Mouse (Mus musculus): ENCODE results near the gene Gmppa.

The Gmppa gene

DNA sequence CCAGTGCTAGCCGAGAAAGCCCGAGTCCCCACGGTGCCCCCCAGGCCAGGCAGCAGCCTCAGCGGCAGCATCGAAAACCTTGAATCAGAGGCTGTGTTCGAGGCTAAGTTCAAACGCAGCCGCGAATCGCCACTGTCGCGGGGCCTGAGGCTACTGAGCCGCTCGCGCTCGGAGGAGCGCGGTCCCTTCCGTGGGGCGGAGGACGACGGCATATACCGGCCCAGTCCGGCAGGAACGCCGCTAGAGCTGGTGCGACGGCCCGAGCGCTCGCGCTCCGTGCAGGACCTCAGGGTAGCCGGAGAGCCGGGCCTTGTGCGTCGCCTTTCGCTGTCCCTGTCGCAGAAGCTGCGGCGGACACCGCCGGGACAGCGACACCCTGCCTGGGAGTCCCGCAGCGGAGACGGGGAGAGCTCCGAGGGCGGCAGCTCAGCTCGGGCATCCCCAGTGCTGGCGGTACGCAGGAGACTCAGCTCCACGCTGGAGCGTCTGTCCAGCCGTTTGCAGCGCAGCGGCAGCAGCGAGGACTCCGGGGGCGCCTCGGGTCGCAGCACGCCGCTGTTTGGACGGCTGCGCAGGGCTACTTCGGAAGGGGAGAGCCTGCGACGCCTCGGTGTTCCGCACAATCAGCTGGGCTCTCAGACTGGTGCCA lies 12.8 kb upstream of the Gmppa start:
- DNase-seq (ENCODE audit: extremely low spot score), result peak; percentile 66

DNA sequence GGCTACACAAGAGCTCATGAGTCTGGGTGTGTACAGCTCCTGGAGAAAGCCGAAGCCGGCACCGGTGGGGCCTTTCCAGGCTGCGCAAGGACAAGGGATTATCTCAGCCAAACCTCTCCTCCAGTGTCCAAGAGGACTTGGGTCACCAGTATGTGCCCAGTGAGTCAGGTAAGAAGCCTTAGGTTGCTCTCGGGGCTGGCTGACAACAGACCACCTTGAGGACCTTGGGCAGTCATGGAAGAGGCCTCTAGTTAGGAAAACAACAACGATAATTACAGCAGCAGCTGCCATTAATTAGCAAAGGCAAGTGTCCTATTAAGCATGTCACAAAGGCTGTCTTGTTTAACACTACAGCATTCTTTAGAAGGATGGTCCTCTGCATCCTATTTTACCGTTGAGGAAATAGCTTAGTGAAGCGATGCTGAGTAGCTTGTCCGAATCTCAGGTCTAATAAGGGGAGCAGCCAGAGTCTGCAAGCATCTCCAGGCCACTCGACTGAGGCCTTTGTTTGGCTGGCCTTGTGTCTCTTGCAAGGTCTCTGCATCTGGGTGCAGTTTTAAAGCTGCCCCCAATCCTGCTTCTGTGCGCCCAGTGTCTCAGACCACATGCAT lies 11.8 kb upstream of the Gmppa start:
- DNase-seq (ENCODE audit: extremely low spot score), result no peak

GRCm38 (mm10) chr1:75425796-75426471 lies 9.8 kb upstream of the Gmppa start:
- DNase-seq (ENCODE audit: extremely low spot score), result peak; percentile 82

DNA sequence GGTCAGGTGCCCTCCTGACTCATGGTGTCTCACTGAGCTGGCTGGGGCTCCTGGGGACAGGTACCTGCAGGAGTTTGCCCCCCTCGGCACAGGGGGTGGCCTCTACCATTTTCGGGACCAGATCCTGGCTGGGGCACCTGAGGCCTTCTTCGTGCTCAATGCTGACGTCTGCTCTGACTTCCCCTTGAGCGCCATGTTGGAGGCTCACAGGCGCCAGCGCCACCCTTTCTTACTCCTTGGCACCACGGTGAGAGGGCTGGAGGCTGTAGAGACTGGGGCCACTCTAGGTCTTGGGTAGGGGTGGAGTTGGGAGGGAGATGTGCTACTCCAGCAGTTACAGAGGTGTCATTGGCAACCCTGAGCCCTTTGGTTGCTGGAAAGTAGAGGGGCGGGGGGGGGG lies 3.1 kb downstream of the Gmppa start:
- DNase-seq (ENCODE audit: extremely low spot score), result no peak

DNA sequence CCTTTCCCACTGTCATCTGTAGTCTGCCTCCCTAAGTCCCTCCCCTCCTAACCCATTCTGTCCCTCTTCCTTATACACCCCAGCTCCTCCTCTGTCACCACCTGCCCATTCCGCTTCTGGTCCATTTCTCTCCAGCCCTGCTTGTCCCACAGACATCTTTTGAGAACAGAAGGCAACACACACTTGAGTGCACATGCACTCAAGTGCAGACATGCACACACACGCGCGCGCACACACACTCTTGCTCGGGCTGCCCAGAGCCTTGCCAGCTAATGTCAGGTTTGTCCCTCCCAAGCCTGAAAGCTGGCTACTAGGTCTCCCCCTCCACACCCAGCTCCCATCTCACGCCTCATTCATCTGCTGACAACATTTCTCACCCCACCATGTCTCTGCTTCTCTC lies 4.9 kb downstream of the Gmppa start:
- DNase-seq (ENCODE audit: extremely low spot score), result no peak

- no peak for DNase-seq (ENCODE audit: extremely low spot score)
These were observed 5.8 kb downstream of the Gmppa start for GRCm38 (mm10) chr1:75441471-75441996.

- DNase-seq (ENCODE audit: extremely low spot score), result no peak
These were observed 6.4 kb downstream of the Gmppa start for GRCm38 (mm10) chr1:75442171-75442570.

DNA sequence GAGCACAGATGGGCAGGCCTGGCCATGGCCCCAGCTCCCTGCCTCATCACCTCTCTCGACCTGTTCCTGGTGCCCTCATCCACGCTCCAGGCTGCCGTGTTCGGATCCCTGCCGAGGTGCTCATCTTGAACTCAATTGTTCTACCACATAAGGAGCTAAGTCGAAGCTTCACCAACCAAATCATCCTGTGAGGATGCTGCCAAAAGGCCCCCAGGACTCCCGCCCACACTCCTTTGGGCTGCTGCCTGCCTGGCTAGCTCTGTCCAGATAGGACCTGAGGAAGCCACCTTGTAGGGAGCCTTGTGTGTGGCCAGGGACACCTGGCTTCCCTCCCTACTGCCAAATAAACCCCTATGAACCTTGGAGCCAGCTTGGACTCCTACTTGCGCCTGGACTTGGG lies 7.1 kb downstream of the Gmppa start:
- DNase-seq (ENCODE audit: extremely low spot score), result no peak

GRCm38 (mm10) chr1:75443247-75444024 lies 7.7 kb downstream of the Gmppa start:
- DNase-seq (ENCODE audit: extremely low spot score), result no peak

- DNase-seq (ENCODE audit: extremely low spot score), result no peak
These were observed 8.5 kb downstream of the Gmppa start for GRCm38 (mm10) chr1:75444208-75444607.

DNA sequence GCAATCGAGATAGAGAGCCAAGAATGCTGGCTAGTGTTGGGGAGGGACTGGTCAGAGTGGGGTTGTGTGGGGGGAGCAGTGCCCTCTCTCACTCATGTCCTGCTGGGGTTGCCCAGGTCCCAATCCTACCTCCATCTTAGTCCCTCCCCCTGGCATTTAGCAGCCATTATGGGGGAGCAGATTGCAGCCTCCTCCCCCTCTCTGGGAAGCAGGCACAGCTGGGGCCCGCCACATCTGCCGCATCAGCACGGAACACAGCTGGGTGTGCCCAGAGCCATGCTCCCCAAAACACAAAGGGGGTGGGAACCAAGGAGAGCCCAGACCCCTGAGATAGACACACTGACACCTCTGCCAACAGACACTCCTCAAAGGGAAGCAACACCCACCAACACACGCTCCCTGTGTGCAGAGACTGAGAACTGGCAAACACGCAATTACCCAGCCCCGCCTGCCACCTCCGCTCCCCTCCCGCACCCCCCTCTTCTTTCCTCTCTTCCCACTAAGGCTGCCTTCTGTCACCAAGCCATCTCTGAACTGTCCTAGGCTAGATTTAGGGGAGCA lies 9.5 kb downstream of the Gmppa start:
- no peak for DNase-seq (ENCODE audit: extremely low spot score)

DNA sequence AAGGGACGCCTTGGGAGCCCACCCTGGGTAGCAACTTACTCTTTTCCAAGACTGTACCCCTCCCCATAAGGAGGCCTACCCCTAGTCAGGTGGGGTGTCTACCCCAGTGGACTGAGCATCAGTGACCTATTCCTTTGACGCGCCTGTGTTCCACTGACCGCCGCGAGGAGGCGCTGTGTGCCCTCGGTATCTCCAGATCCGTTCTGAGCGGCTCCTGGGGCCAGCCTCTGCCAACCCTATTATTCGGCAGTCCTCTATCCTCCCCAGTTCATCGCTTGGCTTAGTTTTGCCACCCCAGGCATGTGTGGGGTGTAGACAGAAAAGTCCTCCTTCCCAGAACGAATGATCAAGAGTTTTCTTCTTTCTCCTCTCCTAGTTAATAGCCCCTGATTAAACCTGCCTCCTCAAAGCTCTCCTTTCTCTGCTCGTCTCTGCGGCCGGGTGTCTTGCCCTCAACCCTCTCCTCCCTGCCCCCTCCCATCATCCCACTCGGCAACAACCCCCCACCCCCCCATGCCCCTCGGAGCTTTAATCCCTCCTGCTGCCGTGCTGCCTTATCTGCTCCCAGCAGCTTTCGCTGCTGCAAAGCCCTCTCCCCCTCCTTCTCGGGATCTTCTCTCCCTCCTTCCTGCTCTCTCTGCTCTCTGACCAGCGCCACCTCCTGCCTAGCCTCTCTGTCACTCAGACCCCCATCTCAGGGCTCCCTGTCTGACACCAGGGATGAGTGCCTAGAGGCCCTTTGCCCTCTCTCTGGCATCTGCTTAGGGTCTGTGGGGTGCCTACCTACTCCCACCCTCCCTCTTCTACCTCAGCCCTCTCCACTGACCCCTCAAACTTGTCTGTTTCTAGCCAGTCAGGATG lies 10.3 kb downstream of the Gmppa start:
- DNase-seq (ENCODE audit: extremely low spot score), result peak; percentile 84

DNA sequence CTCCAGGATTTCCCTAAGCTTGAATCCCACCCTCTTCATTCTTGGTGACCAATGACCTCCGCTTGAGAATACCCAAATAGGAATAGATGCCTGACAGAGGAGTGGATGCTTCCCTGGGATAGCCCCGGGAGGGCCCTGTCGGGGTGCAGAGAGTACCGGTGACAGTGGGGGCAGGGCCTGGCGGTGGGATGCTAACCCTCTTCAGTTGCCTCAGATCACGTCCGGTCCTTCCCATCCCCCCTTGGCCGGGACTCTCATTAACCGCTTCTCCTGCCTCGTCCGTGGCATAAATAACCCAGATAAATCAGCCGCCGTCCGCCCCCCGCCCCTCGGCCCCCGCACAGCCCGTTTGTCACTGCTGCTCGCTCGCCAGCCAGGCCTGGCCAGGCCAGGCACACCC lies 10.9 kb downstream of the Gmppa start:
- peak; percentile 75 for DNase-seq (ENCODE audit: extremely low spot score)

DNA sequence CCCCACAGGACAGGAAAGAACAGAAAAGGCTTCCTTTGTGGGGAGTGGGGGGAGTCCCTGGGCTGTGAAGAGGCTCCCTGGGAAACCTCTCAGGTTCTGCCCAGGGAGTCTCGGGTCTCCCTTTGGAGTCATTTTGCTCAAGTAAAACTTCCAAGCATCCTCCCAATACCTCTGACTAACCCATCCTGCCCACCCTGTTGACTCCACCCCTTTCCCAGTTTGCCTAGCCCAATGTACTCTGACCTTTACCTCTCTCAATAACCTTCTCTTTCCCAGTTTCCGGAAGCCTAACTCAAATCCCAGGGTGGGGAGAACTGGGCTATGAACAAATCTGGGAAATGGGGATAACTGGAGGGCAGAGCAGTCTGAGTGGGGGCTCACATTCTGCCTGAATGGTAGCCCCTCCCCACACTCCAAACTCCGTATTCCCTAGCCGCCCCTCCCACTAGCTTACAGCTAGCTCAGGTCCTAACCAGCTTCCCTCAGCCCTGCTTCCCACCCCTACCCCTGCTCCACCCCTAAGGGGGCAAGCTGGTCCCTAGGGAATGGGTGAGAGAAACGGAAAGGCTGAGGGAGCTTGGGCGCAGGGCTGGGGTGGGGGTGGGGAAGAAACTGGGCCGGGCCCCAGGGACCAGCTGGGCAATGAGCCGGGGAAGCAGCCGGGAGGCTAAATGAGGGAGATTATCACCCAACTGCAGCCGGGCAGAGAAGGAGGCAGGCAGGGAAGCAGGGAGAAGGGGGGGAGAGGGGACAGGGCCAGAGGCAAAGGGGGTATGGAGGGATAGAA lies 11.7 kb downstream of the Gmppa start:
- no peak for DNase-seq (ENCODE audit: extremely low spot score)

- DNase-seq (ENCODE audit: extremely low spot score), result no peak
These were observed 12.3 kb downstream of the Gmppa start for GRCm38 (mm10) chr1:75448052-75448431.

GRCm38 (mm10) chr1:75448937-75449336 lies 13.2 kb downstream of the Gmppa start:
- no peak for DNase-seq (ENCODE audit: extremely low spot score)

DNA sequence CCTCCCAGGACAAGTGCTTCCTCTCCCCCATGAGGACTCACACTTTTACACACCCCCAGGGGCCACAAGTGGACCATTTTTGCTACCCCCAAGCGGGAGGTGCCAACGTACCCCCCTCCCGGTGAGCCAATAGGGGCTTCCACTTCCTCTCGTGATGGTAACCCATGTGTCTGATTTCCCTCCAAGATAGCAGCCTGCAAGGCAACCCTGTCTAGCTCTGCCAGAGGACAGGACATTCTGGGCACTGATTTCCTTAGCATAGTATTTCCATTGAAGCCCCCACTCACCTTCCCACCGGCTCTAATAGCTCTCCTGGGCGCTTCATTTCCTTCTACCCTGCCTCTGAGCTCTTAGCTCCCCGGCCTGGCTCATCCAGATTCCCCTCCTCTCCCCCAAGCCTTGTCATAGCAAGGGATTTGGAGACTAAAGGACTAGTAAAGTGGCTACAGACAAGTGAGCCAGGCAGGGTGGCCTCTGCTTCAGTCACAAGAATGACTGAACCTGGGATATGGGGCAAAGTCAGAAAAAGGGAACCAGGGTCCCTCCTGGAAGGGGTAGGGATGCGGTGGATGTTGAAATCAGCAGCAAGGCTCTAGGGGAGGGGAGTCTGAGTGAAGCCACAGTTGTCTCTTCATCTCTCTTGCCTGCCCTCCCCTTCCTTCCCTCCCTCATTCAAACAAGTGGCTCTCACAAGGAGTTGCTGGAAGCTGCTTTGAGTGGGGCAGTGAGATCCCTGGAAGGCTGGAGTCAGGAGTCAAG lies 13.8 kb downstream of the Gmppa start:
- no peak for DNase-seq (ENCODE audit: extremely low spot score)

- no peak for DNase-seq (ENCODE audit: extremely low spot score)
These were observed 14.7 kb downstream of the Gmppa start, which contains the start of gene Asic4 for GRCm38 (mm10) chr1:75450314-75451005. Gene Asic4 (plus strand): TSS chr1:75450436.

DNA sequence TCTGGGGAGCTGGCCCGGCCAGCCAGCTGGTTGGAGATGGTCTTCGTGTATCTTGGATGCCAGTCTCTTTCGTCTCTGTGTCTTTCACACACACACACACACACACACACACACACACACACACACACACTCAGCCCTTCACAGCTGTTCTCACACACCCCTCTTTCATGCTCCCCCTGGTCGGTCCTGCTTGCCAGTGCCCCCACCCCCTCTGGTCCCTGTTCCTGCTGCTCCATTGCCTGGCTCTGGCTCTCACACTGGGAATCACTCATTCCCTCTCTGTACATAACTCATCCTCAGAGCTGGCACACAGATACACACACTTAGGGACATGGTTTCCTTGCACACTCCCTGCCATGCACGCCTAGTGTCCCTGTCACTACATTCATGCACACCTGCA lies 16.2 kb downstream of the Gmppa start:
- no peak for DNase-seq (ENCODE audit: extremely low spot score)

Data from embryo, embryonic 9.5 days (tissue).